Mouse (Mus musculus) embryonic facial prominence, embryonic 12.5 days (tissue): ENCODE measurements around the gene Mad1l1. TPM values are rescaled to one million over a fixed set of nuclear protein-coding genes. Genes with fewer than 3 reads are reported as not detected.

Source experiments
- ATAC-seq: fragments of 200-750 bp; cut with Nextera tagmentation; 2 replicates; pipeline ENCODE4 v1.8.0; 2017; ENCODE audit not compliant: insufficient number of reproducible peaks, insufficient read depth, low FRiP score, low TSS enrichment
- H3K27ac ChIP-seq: fragments of 300-500 bp; sonication (generic); 2 replicates; pipeline ENCODE4 v1.5.1; 2016; ENCODE audit warnings: mild to moderate bottlenecking
- H3K27me3 ChIP-seq: fragments of 300-500 bp; sonication (generic); 2 replicates; pipeline ENCODE4 v1.6.1; 2016; ENCODE audit warnings: mild to moderate bottlenecking, moderate library complexity
- H3K36me3 ChIP-seq: fragments of 300-500 bp; sonication (generic); 2 replicates; pipeline ENCODE4 v1.6.1; 2016; ENCODE audit warnings: mild to moderate bottlenecking
- H3K4me1 ChIP-seq: fragments of 300-500 bp; sonication (generic); 2 replicates; pipeline ENCODE4 v1.6.1; 2016
- H3K4me2 ChIP-seq: fragments of 300-500 bp; sonication (generic); replicated peaks from 2 replicates; pipeline ENCODE4 v1.6.1; 2016; ENCODE audit warnings: mild to moderate bottlenecking, moderate library complexity
- H3K4me3 ChIP-seq: fragments of 300-500 bp; sonication (generic); 2 replicates; pipeline ENCODE4 v1.5.1; 2016; ENCODE audit warnings: mild to moderate bottlenecking
- H3K9ac ChIP-seq: fragments of 300-500 bp; sonication (generic); 2 replicates; pipeline ENCODE4 v1.6.1; 2016; ENCODE audit warnings: mild to moderate bottlenecking, moderate library complexity
- H3K9me3 ChIP-seq: fragments of 300-500 bp; sonication (generic); 2 replicates; pipeline ENCODE4 v1.6.1; 2016; ENCODE audit warnings: mild to moderate bottlenecking, moderate library complexity
- WGBS: fragments of 180-500 bp; shearing (Covaris S2); methylation state at CpG from one replicate; pipeline ENCODE4 v1.1.7; 2016; 5-methylcytosine and 5-hydroxymethylcytosine counted together
- polyA plus RNA-seq: library from polyadenylated mRNA; unstranded; fragments of >200 nt; fragmentation: Nextera tagmentation; extraction: Ambion mirVana; gene quantifications from 2 replicates; pipeline ENCODE4 v1.2.1, GENCODE M21; 2016

Mad1l1 gene
- polyA plus RNA-seq, 1 experiment from 2014 or later = 56.3 TPM

- no peak overlapping the region for H3K4me2 ChIP-seq
- no peaks in the 10 kb centered on the region for H3K27me3 ChIP-seq
- no peak overlapping the region for H3K4me3 ChIP-seq
- no peak overlapping the region for H3K27ac ChIP-seq
- no peaks in the 10 kb centered on the region for H3K9me3 ChIP-seq
- ATAC-seq = no peak
- WGBS = 81% methylated on average over 4 of the region's 4 CpGs
- no peaks in the 10 kb centered on the region for H3K36me3 ChIP-seq
- H3K9ac ChIP-seq = no peak overlapping the region
- H3K4me1 ChIP-seq = no peaks in the 10 kb centered on the region
Observed at GRCm38 (mm10) chr5:140026366-140026765, 295.0 kb downstream of the Mad1l1 start.

- Histone ChIP-seq H3K36me3 (no peaks in the 10 kb centered on the region), H3K4me2 (no peak overlapping the region), H3K27ac (no peak overlapping the region), H3K9ac (no peak overlapping the region), H3K4me1 (no peaks in the 10 kb centered on the region), H3K27me3 (no peaks in the 10 kb centered on the region), H3K4me3 (no peak overlapping the region), H3K9me3 (no peaks in the 10 kb centered on the region)
- WGBS = 92% methylated on average over 2 of the region's 2 CpGs
- no peak for ATAC-seq
Observed at GRCm38 (mm10) chr5:140025301-140025700, 296.1 kb downstream of the Mad1l1 start.

GRCm38 (mm10) chr5:140023941-140024500 lies 297.3 kb downstream of the Mad1l1 start:
- no peak overlapping the region for H3K4me3 ChIP-seq
- 39% methylated on average over 3 of the region's 3 CpGs for WGBS
- no peaks in the 10 kb centered on the region for H3K4me1 ChIP-seq
- H3K9me3 ChIP-seq = no peaks in the 10 kb centered on the region
- no peaks in the 10 kb centered on the region for H3K36me3 ChIP-seq
- H3K9ac ChIP-seq = no peak overlapping the region
- ATAC-seq = no peak
- H3K27me3 ChIP-seq = no peaks in the 10 kb centered on the region
- H3K27ac ChIP-seq = no peak overlapping the region
- no peak overlapping the region for H3K4me2 ChIP-seq

DNA sequence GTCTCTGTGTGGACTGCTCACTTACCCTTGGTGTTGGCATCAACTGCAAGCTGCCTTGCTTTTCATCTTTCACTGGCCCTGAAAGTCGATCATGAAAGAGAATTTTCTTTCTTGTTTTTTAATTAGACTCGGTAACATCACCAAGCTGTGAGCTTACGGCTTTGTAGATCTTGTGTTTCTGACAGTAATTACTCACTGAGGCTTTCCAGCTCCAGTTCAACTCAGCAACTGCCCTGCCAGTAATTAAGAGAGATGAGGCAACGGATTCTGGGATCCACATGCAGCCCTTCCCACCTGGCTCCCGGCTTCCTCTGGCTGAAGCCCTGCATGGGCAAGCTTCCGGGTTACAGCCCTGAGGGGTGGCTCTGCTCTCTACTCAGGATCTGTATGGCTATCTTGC lies 298.5 kb downstream of the Mad1l1 start:
- Histone ChIP-seq H3K27ac (no peak overlapping the region), H3K4me1 (no peaks in the 10 kb centered on the region), H3K27me3 (no peaks in the 10 kb centered on the region), H3K4me3 (no peak overlapping the region), H3K9me3 (no peaks in the 10 kb centered on the region), H3K9ac (no peak overlapping the region), H3K36me3 (no peaks in the 10 kb centered on the region), H3K4me2 (no peak overlapping the region)
- WGBS = 74% methylated on average over 6 of the region's 6 CpGs
- no peak for ATAC-seq

DNA sequence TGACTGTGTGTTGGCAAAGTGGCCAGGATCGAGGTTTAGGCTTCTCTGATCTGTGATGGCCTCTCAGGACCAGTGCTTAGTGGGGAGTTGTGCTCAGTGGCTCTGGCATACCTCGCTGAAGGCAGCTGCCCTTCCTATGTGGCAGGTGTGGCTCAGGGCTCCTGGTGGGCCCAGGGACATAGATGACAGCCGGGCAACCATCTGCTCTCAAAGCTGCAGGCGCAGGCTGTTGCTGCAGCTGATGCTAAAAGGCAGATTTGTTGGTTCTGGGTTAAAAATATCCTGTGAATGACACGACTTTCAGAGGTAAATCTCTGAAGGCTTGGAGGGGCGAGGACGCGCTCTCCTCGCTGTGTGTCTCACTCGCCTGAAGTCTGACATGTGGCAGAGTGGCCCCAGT lies 299.6 kb downstream of the Mad1l1 start:
- 77% methylated on average over 10 of the region's 10 CpGs for WGBS
- no peaks in the 10 kb centered on the region for H3K36me3 ChIP-seq
- H3K9me3 ChIP-seq = no peaks in the 10 kb centered on the region
- H3K9ac ChIP-seq = no peak overlapping the region
- ATAC-seq = no peak
- no peaks in the 10 kb centered on the region for H3K4me1 ChIP-seq
- no peak overlapping the region for H3K27ac ChIP-seq
- no peak overlapping the region for H3K4me3 ChIP-seq
- no peaks in the 10 kb centered on the region for H3K27me3 ChIP-seq
- H3K4me2 ChIP-seq = no peak overlapping the region

DNA sequence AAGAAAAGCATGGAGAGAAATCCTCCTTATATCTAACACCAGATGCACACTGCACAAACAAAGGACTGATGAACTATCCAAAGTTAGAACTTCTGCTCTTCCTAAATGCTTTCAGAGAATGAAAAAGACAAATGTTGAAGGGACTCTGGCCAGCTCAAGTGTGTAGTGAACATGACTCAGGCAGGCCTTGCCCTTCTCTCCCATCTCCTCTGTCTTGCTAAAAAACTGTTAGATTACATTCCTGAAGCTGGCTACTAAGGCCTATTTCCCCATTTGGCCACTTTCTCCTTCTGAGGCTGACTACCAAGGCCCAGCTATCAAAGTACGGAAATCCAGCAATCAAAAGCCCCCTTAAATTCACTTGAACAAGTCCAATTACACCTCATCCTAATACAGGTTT lies 301.7 kb downstream of the Mad1l1 start:
- H3K9me3 ChIP-seq = no peaks in the 10 kb centered on the region
- H3K36me3 ChIP-seq = no peaks in the 10 kb centered on the region
- no peak for ATAC-seq
- H3K27ac ChIP-seq = no peak overlapping the region
- WGBS = 97% methylated on average over 1 of the region's 1 CpGs
- H3K4me3 ChIP-seq = no peak overlapping the region
- no peaks in the 10 kb centered on the region for H3K4me1 ChIP-seq
- no peak overlapping the region for H3K4me2 ChIP-seq
- H3K9ac ChIP-seq = no peak overlapping the region
- no peaks in the 10 kb centered on the region for H3K27me3 ChIP-seq

GRCm38 (mm10) chr5:140018780-140019179 lies 302.6 kb downstream of the Mad1l1 start:
- Histone ChIP-seq H3K27ac (no peak overlapping the region), H3K9ac (no peak overlapping the region), H3K4me2 (no peak overlapping the region), H3K36me3 (no peaks in the 10 kb centered on the region), H3K27me3 (no peaks in the 10 kb centered on the region), H3K4me1 (0 out of 2 replicates have a peak, but pooled peaks cover 3% of the 10 kb centered on the region), H3K9me3 (no peaks in the 10 kb centered on the region), H3K4me3 (no peak overlapping the region)
- WGBS = 92% methylated on average over 7 of the region's 7 CpGs
- no peak for ATAC-seq

DNA sequence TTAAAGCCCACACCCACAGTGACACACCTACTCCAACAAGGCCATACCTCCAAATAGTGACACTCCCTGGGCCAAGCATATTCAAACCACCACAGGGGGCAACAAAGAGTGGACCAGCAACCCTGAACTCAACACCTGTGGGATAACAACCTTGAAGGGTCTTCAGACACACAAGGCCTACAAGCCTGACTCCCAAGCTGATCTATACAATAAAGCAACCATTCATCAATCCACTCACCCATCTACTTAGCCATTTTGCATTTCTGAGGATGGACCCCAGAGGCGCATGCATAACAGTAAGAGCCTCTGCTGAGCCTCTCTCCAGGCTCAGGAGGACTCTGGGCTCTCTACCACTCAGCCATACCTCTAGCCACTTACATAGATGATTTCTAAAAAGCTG lies 304.5 kb downstream of the Mad1l1 start:
- Histone ChIP-seq H3K36me3 (no peaks in the 10 kb centered on the region), H3K4me3 (no peak overlapping the region), H3K27ac (no peak overlapping the region), H3K27me3 (no peaks in the 10 kb centered on the region), H3K9me3 (no peaks in the 10 kb centered on the region), H3K9ac (no peak overlapping the region), H3K4me1 (peaks cover 11% of the 10 kb centered on the region; the same call in 1 of the 2 replicates), H3K4me2 (no peak overlapping the region)
- 89% methylated on average over 1 of the region's 1 CpGs for WGBS
- ATAC-seq = no peak

DNA sequence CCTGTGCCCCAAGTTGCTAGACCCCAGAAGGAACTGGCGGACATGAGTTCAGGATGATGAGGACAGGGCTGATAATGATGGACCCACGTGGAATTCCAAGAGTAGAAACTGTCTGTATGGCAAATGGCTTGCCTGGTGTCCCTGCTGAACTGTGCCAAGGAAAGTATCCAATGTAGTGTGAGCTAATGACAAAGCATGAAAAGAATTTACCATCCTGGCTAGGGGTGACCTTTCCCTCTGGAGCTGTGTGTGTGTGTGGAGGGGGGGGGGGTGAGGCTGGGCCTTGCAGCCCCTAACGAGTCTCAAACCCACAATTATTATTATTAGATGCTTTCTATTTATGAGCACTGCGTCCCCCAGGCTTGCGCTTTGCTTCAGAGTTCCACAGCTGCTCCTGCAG lies 307.7 kb downstream of the Mad1l1 start:
- H3K9ac ChIP-seq = no peak overlapping the region
- no peak overlapping the region for H3K27ac ChIP-seq
- no peak for ATAC-seq
- WGBS = 83% methylated on average over 5 of the region's 5 CpGs
- H3K4me1 ChIP-seq = peaks cover 11% of the 10 kb centered on the region; the same call in 1 of the 2 replicates
- H3K27me3 ChIP-seq = no peaks in the 10 kb centered on the region
- no peak overlapping the region for H3K4me2 ChIP-seq
- H3K36me3 ChIP-seq = no peaks in the 10 kb centered on the region
- H3K4me3 ChIP-seq = no peak overlapping the region
- H3K9me3 ChIP-seq = no peaks in the 10 kb centered on the region

DNA sequence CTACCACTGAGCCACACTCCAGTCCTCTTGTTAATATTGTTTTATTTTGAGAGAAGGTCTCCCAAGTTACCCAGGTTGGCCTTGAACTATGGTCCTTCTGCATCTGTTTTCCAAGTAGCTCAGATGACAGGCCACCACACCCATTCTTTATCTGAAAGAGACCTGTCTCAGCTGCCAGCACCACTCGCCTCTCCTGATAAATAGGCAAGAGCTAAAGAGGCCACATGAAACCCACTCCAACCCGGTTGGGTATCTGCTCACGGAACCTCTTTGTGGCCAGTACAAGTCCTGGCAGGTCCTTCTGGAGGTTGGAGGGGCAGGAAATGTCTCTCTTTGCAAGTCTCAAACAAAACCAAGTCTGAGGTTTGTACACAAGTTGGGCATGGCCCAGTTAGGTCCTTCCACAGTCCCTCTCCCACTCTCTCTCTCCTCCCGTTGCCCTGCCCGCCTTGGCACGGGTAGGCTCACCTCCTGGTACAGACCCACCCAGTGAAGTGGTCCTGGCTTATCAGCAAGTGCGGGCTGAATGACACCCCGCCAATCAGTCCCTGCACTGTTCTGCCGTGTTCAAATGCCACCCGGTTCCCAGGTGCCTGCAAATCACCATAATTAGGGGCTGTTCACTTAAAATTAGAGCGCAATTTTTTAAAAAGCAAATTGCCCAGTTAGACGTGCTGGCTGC lies 308.9 kb downstream of the Mad1l1 start:
- Histone ChIP-seq H3K4me3 (no peak overlapping the region), H3K27ac (no peak overlapping the region), H3K9me3 (no peaks in the 10 kb centered on the region), H3K27me3 (no peaks in the 10 kb centered on the region), H3K4me2 (no peak overlapping the region), H3K4me1 (peaks cover 11% of the 10 kb centered on the region; the same call in 1 of the 2 replicates), H3K36me3 (no peaks in the 10 kb centered on the region), H3K9ac (no peak overlapping the region)
- WGBS = 80% methylated on average over 12 of the region's 12 CpGs
- ATAC-seq = no peak

DNA sequence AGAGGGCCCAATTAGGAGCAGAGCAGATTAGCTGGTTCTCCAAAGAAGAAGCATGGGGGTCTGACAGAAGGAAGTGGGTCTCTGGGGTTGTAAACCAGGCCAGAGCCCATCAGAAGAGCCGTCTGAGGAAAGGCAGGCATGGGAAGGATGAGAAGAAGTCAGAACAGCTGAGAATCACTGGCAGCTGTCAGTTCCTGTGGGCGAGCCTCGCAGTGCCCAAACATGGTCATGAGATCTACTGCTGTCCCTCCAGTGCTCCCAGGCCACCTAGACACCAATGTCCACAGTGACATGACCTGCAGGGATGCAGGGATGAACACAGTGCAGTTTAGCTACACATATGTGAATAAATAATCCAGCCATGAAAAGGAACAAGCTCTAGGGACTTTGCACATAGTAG lies 310.9 kb downstream of the Mad1l1 start:
- Histone ChIP-seq H3K9ac (no peak overlapping the region), H3K27ac (no peak overlapping the region), H3K27me3 (no peaks in the 10 kb centered on the region), H3K4me2 (no peak overlapping the region), H3K4me1 (peaks cover 15% of the 10 kb centered on the region; the same call in 1 of the 2 replicates), H3K9me3 (no peaks in the 10 kb centered on the region), H3K36me3 (no peaks in the 10 kb centered on the region), H3K4me3 (no peak overlapping the region)
- 75% methylated on average over 3 of the region's 3 CpGs for WGBS
- ATAC-seq = no peak

DNA sequence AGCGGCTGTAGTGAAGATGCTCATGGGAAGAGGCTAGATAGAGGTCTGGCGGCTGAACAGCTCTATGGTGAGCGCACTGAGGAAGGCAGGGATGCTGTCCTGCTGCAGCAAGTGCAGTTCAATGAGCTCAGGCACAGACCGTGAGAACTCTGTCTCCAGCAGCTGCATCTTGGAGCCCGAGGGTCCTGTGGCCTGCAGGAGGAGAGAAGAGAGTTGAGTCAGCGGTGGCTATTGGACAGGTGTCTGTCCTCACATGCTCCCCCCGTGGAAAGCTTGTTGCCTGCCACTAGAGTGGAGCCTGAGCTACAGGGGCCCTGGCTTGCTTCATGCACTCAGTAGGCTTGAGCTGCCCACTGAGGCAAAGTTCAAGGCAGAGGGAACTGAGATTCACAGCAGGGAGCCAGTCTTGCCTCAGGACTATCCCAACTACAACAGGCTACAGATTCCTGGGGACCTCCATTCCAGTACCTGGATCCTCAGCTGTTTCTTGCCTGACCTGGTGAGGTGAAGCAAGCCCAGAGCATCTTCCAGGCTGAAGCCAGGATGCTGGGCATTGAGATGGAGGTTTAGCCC lies 312.2 kb downstream of the Mad1l1 start:
- H3K9me3 ChIP-seq = no peaks in the 10 kb centered on the region
- WGBS = 68% methylated on average over 7 of the region's 7 CpGs
- ATAC-seq = no peak
- no peak overlapping the region for H3K27ac ChIP-seq
- H3K4me3 ChIP-seq = no peak overlapping the region
- H3K4me2 ChIP-seq = no peak overlapping the region
- no peaks in the 10 kb centered on the region for H3K36me3 ChIP-seq
- H3K9ac ChIP-seq = no peak overlapping the region
- no peaks in the 10 kb centered on the region for H3K27me3 ChIP-seq
- H3K4me1 ChIP-seq = peaks cover 15% of the 10 kb centered on the region; the same call in 1 of the 2 replicates
